Mouse (Mus musculus) embryonic facial prominence, embryonic 15.5 days (tissue): ENCODE data around the gene Bub3. TPM values are rescaled to one million over a fixed set of nuclear protein-coding genes. Genes with fewer than 3 reads are reported as not detected.

Experiments
- ATAC-seq: fragments of 200-750 bp; cut with Nextera tagmentation; 2 replicates; pipeline ENCODE4 v1.8.0; 2017; ENCODE audit warnings: low read depth, moderate TSS enrichment; ENCODE audit not compliant: insufficient number of reproducible peaks, low FRiP score, low TSS enrichment
- H3K27ac ChIP-seq: fragments of 300-500 bp; sonication (generic); replicated peaks from 2 replicates; pipeline ENCODE4 v1.5.1; 2015; ENCODE audit warnings: mild to moderate bottlenecking, inconsistent platforms
- H3K27me3 ChIP-seq: fragments of 300-500 bp; sonication (generic); 2 replicates; pipeline ENCODE4 v1.6.1; 2015; ENCODE audit warnings: inconsistent platforms
- H3K36me3 ChIP-seq: fragments of 300-500 bp; sonication (generic); 2 replicates; pipeline ENCODE4 v1.6.1; 2015; ENCODE audit warnings: mild to moderate bottlenecking, inconsistent platforms
- H3K4me1 ChIP-seq: fragments of 300-500 bp; sonication (generic); 2 replicates; pipeline ENCODE4 v1.6.1; 2015; ENCODE audit warnings: inconsistent platforms
- H3K4me2 ChIP-seq: fragments of 300-500 bp; sonication (generic); replicated peaks from 2 replicates; pipeline ENCODE4 v1.6.1; 2015; ENCODE audit warnings: mild to moderate bottlenecking, inconsistent platforms
- H3K4me3 ChIP-seq: fragments of 300-500 bp; sonication (generic); replicated peaks from 2 replicates; pipeline ENCODE4 v1.5.1; 2015; ENCODE audit warnings: mild to moderate bottlenecking, inconsistent platforms
- H3K9ac ChIP-seq: fragments of 300-500 bp; sonication (generic); 2 replicates; pipeline ENCODE4 v1.6.1; 2015; ENCODE audit warnings: inconsistent platforms
- H3K9me3 ChIP-seq: fragments of 300-500 bp; sonication (generic); replicated peaks from 2 replicates; pipeline ENCODE4 v1.6.1; 2016; ENCODE audit warnings: inconsistent platforms
- WGBS: fragments of 180-500 bp; shearing (Covaris S2); methylation state at CpG from one replicate; pipeline ENCODE4 v1.1.7; 2015; 5-methylcytosine and 5-hydroxymethylcytosine counted together
- polyA plus RNA-seq: library from polyadenylated mRNA; unstranded; fragments of >200 nt; fragmentation: Nextera tagmentation; extraction: Ambion mirVana; gene quantifications from 2 replicates; pipeline ENCODE4 v1.2.1, GENCODE M21; 2015

Gene Bub3
- polyA plus RNA-seq, 1 experiment from 2014 or later = 177 TPM

DNA sequence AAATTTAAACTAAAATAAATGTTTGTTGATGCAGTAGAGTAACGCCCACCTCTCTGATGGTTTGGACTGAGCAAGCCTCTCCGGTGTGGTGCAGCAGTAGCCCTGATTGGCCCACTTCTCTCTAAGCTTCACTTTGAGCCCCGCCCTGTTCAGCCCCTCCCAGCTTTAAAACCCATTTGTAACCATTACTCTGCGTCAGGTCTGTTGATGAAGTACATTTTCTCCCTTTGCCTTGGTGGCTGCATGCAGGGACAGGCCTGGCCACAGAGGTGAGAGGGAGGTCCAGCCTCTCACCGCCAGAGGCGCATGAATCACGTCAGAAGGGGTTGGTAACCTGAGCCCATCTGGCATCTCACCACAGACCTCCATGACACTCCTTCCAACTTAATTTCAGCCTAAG is 49.7 kb downstream of the Bub3 start:
- Histone ChIP-seq H3K27ac (no peak overlapping the region), H3K4me2 (no peak overlapping the region), H3K4me3 (no peak overlapping the region), H3K9me3 (no peaks in the 10 kb centered on the region), H3K36me3 (no peaks in the 10 kb centered on the region), H3K4me1 (0 out of 2 replicates have a peak, but pooled peaks cover 3% of the 10 kb centered on the region), H3K27me3 (no peaks in the 10 kb centered on the region), H3K9ac (no peak overlapping the region)
- 29% methylated on average over 7 of the region's 7 CpGs for WGBS
- peak; percentile 51; the same call in 1 of the 2 replicates for ATAC-seq

Other genes starting within 250 kb of the Bub3 start
- 0.12 and 0.13 TPM in 2 replicates for gene Cuzd1, start 237.9 kb upstream of the Bub3 start, polyA plus RNA-seq
- gene Fam24b, start 230.7 kb upstream of the Bub3 start, polyA plus RNA-seq = not detected in 2 replicates
- gene Fam24a, start 226.4 kb upstream of the Bub3 start, polyA plus RNA-seq = 0.37 TPM in 1 of 2 replicates, not detected in the other
- 24.0 and 24.6 TPM in 2 replicates for gene 2310057M21Rik, start 197.5 kb upstream of the Bub3 start, polyA plus RNA-seq
- gene Pstk, start 189.1 kb upstream of the Bub3 start, polyA plus RNA-seq = 69.0 and 71.6 TPM in 2 replicates
- 12.4 and 13.1 TPM in 2 replicates for gene Ikzf5, start 149.7 kb upstream of the Bub3 start, polyA plus RNA-seq
- 98.3 and 104 TPM in 2 replicates for gene Acadsb, start 149.6 kb upstream of the Bub3 start, polyA plus RNA-seq
- gene Hmx3, start 17.4 kb upstream of the Bub3 start, polyA plus RNA-seq = not detected in 2 replicates
- gene Hmx2, start 11.4 kb upstream of the Bub3 start, polyA plus RNA-seq = 0.24 TPM in 1 of 2 replicates, not detected in the other